In the genomic region with DNA sequence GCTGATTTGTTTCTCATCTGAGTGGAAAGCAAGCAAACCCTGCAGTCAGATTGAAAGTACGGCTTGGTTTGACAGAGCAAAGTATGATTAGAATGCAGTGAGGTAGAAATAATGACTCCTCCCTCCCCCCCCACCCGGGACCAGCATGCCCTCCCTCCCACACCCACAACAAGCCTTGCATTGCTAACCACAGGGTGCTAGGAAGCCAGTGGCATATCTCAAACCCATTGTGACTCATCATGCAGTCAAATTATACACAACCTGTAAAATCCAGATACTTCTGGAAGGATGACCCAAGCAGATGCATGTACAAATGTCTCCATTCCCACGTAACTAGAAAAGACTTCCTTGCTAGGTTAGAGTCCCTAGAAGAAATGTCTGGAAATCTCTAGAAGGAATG, we compare ENCODE assay signal across 25 mouse cellular contexts.
DNase-seq lines count a peak whose midpoint lies in the region; ATAC-seq and TF ChIP-seq lines count a peak whose summit lies in the region.
"Had no signal": no experiment of that assay in that cellular context is flagged by ENCODE, and none has a peak within 500 bp of the region (broad histone marks: within the 10 kb centered on the region; RNA-seq: fewer than 3 reads in every experiment).

No protein-coding gene starts in this region.

- H3K4me3 ChIP-seq in midbrain, postnatal 0 days (ENCODE audit: low read depth, low read length) = no peak overlapping the region
- no peak overlapping the region for H3K4me3 ChIP-seq in midbrain, embryonic 15.5 days
- no peak overlapping the region for H3K4me3 ChIP-seq in myocyte
- H3K4me3 ChIP-seq in hindbrain, embryonic 11.5 days (ENCODE audit: low read depth, low read length) = no peak overlapping the region
- no peak overlapping the region for H3K4me3 ChIP-seq in hindbrain, embryonic 14.5 days (replicated peaks; ENCODE audit: low read length)
- H3K4me3 ChIP-seq: embryonic facial prominence, embryonic 13.5 days; embryonic facial prominence, embryonic 15.5 days; erythroblast, embryonic 14.5 days; forebrain, embryonic 10.5 days; forebrain, embryonic 13.5 days; forebrain, embryonic 15.5 days had no signal

- in situ Hi-C loops in Patski (cut with MboI; ENCODE audit: low pct_unique_long_range_greater_than_20kb) = no loop called here

- no peak overlapping the region for H3ac ChIP-seq in myocyte (ENCODE audit: control insufficient read depth, insufficient read length)

- no peaks in the 10 kb centered on the region for H3K36me3 ChIP-seq in midbrain, postnatal 0 days (ENCODE audit: insufficient read depth, low read length)
- H3K36me3 ChIP-seq in midbrain, embryonic 15.5 days (replicated peaks) = no peaks in the 10 kb centered on the region
- no peaks in the 10 kb centered on the region for H3K36me3 ChIP-seq in myocyte (ENCODE audit: control insufficient read depth, insufficient read depth)
- H3K36me3 ChIP-seq in hindbrain, embryonic 11.5 days (ENCODE audit: control insufficient read depth, insufficient read depth, low read length) = no peaks in the 10 kb centered on the region
- no peaks in the 10 kb centered on the region for H3K36me3 ChIP-seq in hindbrain, embryonic 14.5 days (replicated peaks; ENCODE audit: control insufficient read depth, insufficient read depth)
- H3K36me3 ChIP-seq: embryonic facial prominence, embryonic 13.5 days; embryonic facial prominence, embryonic 15.5 days; forebrain, embryonic 10.5 days; forebrain, embryonic 15.5 days had no signal

- DNase-seq in midbrain, postnatal 0 days (ENCODE audit: low spot score) = peak; percentile 15
- DNase-seq in 416B (ENCODE audit: low read depth) = peak; percentile 14
- DNase-seq in Patski (ENCODE audit: low read depth, low spot score) = no peak
- DNase-seq in hindbrain, embryonic 11.5 days (ENCODE audit: low spot score) = no peak
- no peak for DNase-seq in retina, postnatal 1 day
- no peak for DNase-seq in hindbrain, embryonic 14.5 days (ENCODE audit: low spot score)
- DNase-seq: adrenal gland, adult 2 months; adrenal gland, postnatal 14 days; adrenal gland, postnatal 36 days; cerebellum, adult 11 months; cerebellum, adult 18-20 months; cerebellum, adult 8-10 months; cerebellum, adult 9-11 months; cerebellum, postnatal 14 days; cerebellum, postnatal 36 days; embryo, embryonic 11 days; forebrain, postnatal 0 days had no signal

- no peak overlapping the region for H3K9ac ChIP-seq in midbrain, postnatal 0 days (replicated peaks; ENCODE audit: low read length, poor library complexity, severe bottlenecking)
- no peak overlapping the region for H3K9ac ChIP-seq in midbrain, embryonic 15.5 days
- H3K9ac ChIP-seq in hindbrain, embryonic 11.5 days (ENCODE audit: low read depth, low read length) = no peak overlapping the region
- H3K9ac ChIP-seq in hindbrain, embryonic 14.5 days = no peak overlapping the region
- H3K9ac ChIP-seq: embryonic facial prominence, embryonic 13.5 days; embryonic facial prominence, embryonic 15.5 days; forebrain, embryonic 13.5 days; forebrain, embryonic 15.5 days; forebrain, postnatal 0 days had no signal

- ATAC-seq in midbrain, postnatal 0 days (ENCODE audit: low FRiP score) = no peak
- ATAC-seq in midbrain, embryonic 15.5 days (replicated peaks) = no peak
- ATAC-seq in Patski = peak; percentile 73
- ATAC-seq in hindbrain, embryonic 11.5 days (ENCODE audit: low FRiP score) = no peak
- ATAC-seq in hindbrain, embryonic 14.5 days (ENCODE audit: low FRiP score) = no peak
- ATAC-seq: forebrain, embryonic 13.5 days; forebrain, embryonic 15.5 days; forebrain, postnatal 0 days had no signal

- H3K9me3 ChIP-seq in midbrain, postnatal 0 days (ENCODE audit: low read length) = no peaks in the 10 kb centered on the region
- H3K9me3 ChIP-seq in midbrain, embryonic 15.5 days = no peaks in the 10 kb centered on the region
- H3K9me3 ChIP-seq in hindbrain, embryonic 11.5 days (ENCODE audit: control insufficient read depth, low read length) = no peaks in the 10 kb centered on the region
- H3K9me3 ChIP-seq in hindbrain, embryonic 14.5 days (ENCODE audit: control insufficient read depth, low read length) = no peaks in the 10 kb centered on the region
- H3K9me3 ChIP-seq: embryonic facial prominence, embryonic 13.5 days; embryonic facial prominence, embryonic 15.5 days; forebrain, embryonic 10.5 days; forebrain, embryonic 13.5 days; forebrain, embryonic 15.5 days had no signal

- H3K27me3 ChIP-seq in midbrain, postnatal 0 days (ENCODE audit: insufficient read depth, low read length) = no peaks in the 10 kb centered on the region
- no peaks in the 10 kb centered on the region for H3K27me3 ChIP-seq in midbrain, embryonic 15.5 days (replicated peaks)
- no peaks in the 10 kb centered on the region for H3K27me3 ChIP-seq in Patski
- H3K27me3 ChIP-seq in myocyte (ENCODE audit: control insufficient read depth, insufficient read depth, insufficient read length) = no peaks in the 10 kb centered on the region
- no peaks in the 10 kb centered on the region for H3K27me3 ChIP-seq in hindbrain, embryonic 11.5 days (ENCODE audit: control insufficient read depth, insufficient read depth, low read length)
- H3K27me3 ChIP-seq in hindbrain, embryonic 14.5 days (ENCODE audit: control insufficient read depth, insufficient read depth, low read length) = no peaks in the 10 kb centered on the region
- H3K27me3 ChIP-seq: embryonic facial prominence, embryonic 13.5 days; embryonic facial prominence, embryonic 15.5 days; forebrain, embryonic 13.5 days; forebrain, embryonic 15.5 days had no signal

- no peak for TF ChIP-seq POLR2A in myocyte (IDR thresholded peaks at IDR 0.05; ENCODE audit: insufficient read length, low read depth)

- no peak overlapping the region for H3K4me2 ChIP-seq in midbrain, postnatal 0 days (ENCODE audit: low read depth, low read length, poor library complexity, severe bottlenecking)
- no peak overlapping the region for H3K4me2 ChIP-seq in midbrain, embryonic 15.5 days
- peak overlapping the region; percentile 55 for H3K4me2 ChIP-seq in myocyte (ENCODE audit: low read depth)
- no peak overlapping the region for H3K4me2 ChIP-seq in hindbrain, embryonic 11.5 days (replicated peaks; ENCODE audit: low read depth, low read length)
- H3K4me2 ChIP-seq in hindbrain, embryonic 14.5 days (replicated peaks) = no peak overlapping the region
- H3K4me2 ChIP-seq: embryonic facial prominence, embryonic 13.5 days; embryonic facial prominence, embryonic 15.5 days; forebrain, embryonic 13.5 days; forebrain, embryonic 15.5 days had no signal

- CTCF ChIA-PET in Patski (lab: Charles Lee) = no interaction called here

- 53% methylated on average over 3 of the region's 3 CpGs for WGBS in midbrain, postnatal 0 days
- 59% methylated on average over 3 of the region's 3 CpGs for WGBS in midbrain, embryonic 15.5 days
- WGBS in hindbrain, embryonic 11.5 days = 80% methylated on average over 3 of the region's 3 CpGs
- 50% methylated on average over 3 of the region's 3 CpGs for WGBS in hindbrain, embryonic 14.5 days

- H3K4me1 ChIP-seq in midbrain, postnatal 0 days (ENCODE audit: insufficient read depth, low read length) = no peaks in the 10 kb centered on the region
- H3K4me1 ChIP-seq in midbrain, embryonic 15.5 days = no peaks in the 10 kb centered on the region
- H3K4me1 ChIP-seq in hindbrain, embryonic 11.5 days (replicated peaks; ENCODE audit: control insufficient read depth, insufficient read depth, low read length) = no peaks in the 10 kb centered on the region
- no peaks in the 10 kb centered on the region for H3K4me1 ChIP-seq in hindbrain, embryonic 14.5 days (replicated peaks; ENCODE audit: control insufficient read depth, insufficient read depth, low read length)
- H3K4me1 ChIP-seq: embryonic facial prominence, embryonic 13.5 days; embryonic facial prominence, embryonic 15.5 days; forebrain, embryonic 13.5 days; forebrain, embryonic 15.5 days had no signal

- POLR2A ChIA-PET in Patski (lab: Charles Lee) = no interaction called here

- H3K79me2 ChIP-seq in myocyte (ENCODE audit: control insufficient read depth, insufficient read depth) = no peaks in the 10 kb centered on the region

- H3K27ac ChIP-seq in midbrain, postnatal 0 days (ENCODE audit: low read depth, low read length) = no peak overlapping the region
- no peak overlapping the region for H3K27ac ChIP-seq in midbrain, embryonic 15.5 days
- H3K27ac ChIP-seq in hindbrain, embryonic 11.5 days (ENCODE audit: low read depth, low read length) = no peak overlapping the region
- H3K27ac ChIP-seq in hindbrain, embryonic 14.5 days = no peak overlapping the region
- H3K27ac ChIP-seq: embryonic facial prominence, embryonic 13.5 days; embryonic facial prominence, embryonic 15.5 days; forebrain, embryonic 10.5 days; forebrain, embryonic 13.5 days; forebrain, embryonic 15.5 days had no signal

- no peak for TF ChIP-seq CTCF in midbrain, postnatal 0 days (IDR thresholded peaks at IDR 0.05)
- no peak for TF ChIP-seq CTCF in Patski (IDR thresholded peaks at IDR 0.05)

TF ChIP-seq in myocyte, 11 proteins besides CTCF, POLR2A, EP300 and RAD21:
- no peak for TF ChIP-seq MYOD1 (IDR thresholded peaks at IDR 0.05; ENCODE audit: control insufficient read depth in 1 of 3, insufficient read length in 2 of 3, low read depth in 2 of 3)
- TF ChIP-seq MYOG (IDR thresholded peaks at IDR 0.05; ENCODE audit: control insufficient read depth in 1 of 3, insufficient read depth in 1 of 3, insufficient read length in 2 of 3, low read depth in 2 of 3) = no peak
- TF ChIP-seq POLR2AphosphoS2 (IDR thresholded peaks at IDR 0.05; ENCODE audit: insufficient read length, low read depth) = no peak
- no peak for TF ChIP-seq CEBPB (IDR thresholded peaks at IDR 0.05; ENCODE audit: insufficient read depth, poor library complexity, severe bottlenecking)
- no peak for TF ChIP-seq USF1 (IDR thresholded peaks at IDR 0.05; ENCODE audit: low read depth)
- no peak for TF ChIP-seq E2F4 (IDR thresholded peaks at IDR 0.05; ENCODE audit: insufficient read depth)
- no peak for TF ChIP-seq REST (IDR thresholded peaks at IDR 0.05; ENCODE audit: insufficient read depth, insufficient read length)
- no peak for TF ChIP-seq MAX (IDR thresholded peaks at IDR 0.05; ENCODE audit: low read depth)
- TF ChIP-seq SRF (IDR thresholded peaks at IDR 0.05; ENCODE audit: control insufficient read depth, insufficient read length, low read depth) = no peak
- no peak for TF ChIP-seq TCF12 (IDR thresholded peaks at IDR 0.05; ENCODE audit: insufficient read depth, poor library complexity, severe bottlenecking)
- no peak for TF ChIP-seq TCF3 (IDR thresholded peaks at IDR 0.05; ENCODE audit: insufficient read length, low read depth)
TF ChIP-seq in myocyte: peak in this region for 0.

Comparison
In these comparisons a context has a peak if more than half of its experiments do, and no peak if none do; other contexts are left out.
1. DNase-seq: peak in midbrain, postnatal 0 days (single experiment) and 416B (single experiment); none in Patski (single experiment), hindbrain, embryonic 11.5 days (single experiment), retina, postnatal 1 day (single experiment) and hindbrain, embryonic 14.5 days (single experiment).